Mouse (Mus musculus) intestine, postnatal 0 days (tissue): ENCODE data around the gene Gm6899. TPM values are rescaled to one million over a fixed set of nuclear protein-coding genes. Genes with fewer than 3 reads are reported as not detected.

Experiments used
- ATAC-seq: fragments of 200-750 bp; cut with Nextera tagmentation; 2 replicates; pipeline ENCODE4 v1.8.0; 2017; ENCODE audit warnings: mild to moderate bottlenecking, moderate TSS enrichment, moderate library complexity
- H3K27ac ChIP-seq: fragments of 300-500 bp; sonication (generic); 2 replicates; pipeline ENCODE4 v1.5.1; 2014; ENCODE audit warnings: mild to moderate bottlenecking, low read depth, low read length, moderate library complexity
- H3K27me3 ChIP-seq: fragments of 300-500 bp; sonication (generic); replicated peaks from 2 replicates; pipeline ENCODE4 v1.6.1; 2014; ENCODE audit warnings: low read length, mixed read lengths; ENCODE audit not compliant: control insufficient read depth, insufficient read depth
- H3K36me3 ChIP-seq: fragments of 300-500 bp; sonication (generic); 2 replicates; pipeline ENCODE4 v1.6.1; 2014; ENCODE audit warnings: mild to moderate bottlenecking, moderate library complexity; ENCODE audit not compliant: control insufficient read depth, insufficient read depth
- H3K4me1 ChIP-seq: fragments of 300-500 bp; sonication (generic); replicated peaks from 2 replicates; pipeline ENCODE4 v1.6.1; 2014; ENCODE audit warnings: antibody characterized with exemption, low read length, mixed read lengths; ENCODE audit not compliant: control insufficient read depth, insufficient read depth
- H3K4me2 ChIP-seq: fragments of 300-500 bp; sonication (generic); replicated peaks from 2 replicates; pipeline ENCODE4 v1.6.1; 2014; ENCODE audit warnings: low read depth, mild to moderate bottlenecking, moderate library complexity
- H3K4me3 ChIP-seq: fragments of 300-500 bp; sonication (generic); 2 replicates; pipeline ENCODE4 v1.5.1; 2014; ENCODE audit warnings: low read depth, low read length
- H3K9ac ChIP-seq: fragments of 300-500 bp; sonication (generic); 2 replicates; pipeline ENCODE4 v1.6.1; 2014; ENCODE audit warnings: mild to moderate bottlenecking, low read depth, low read length
- H3K9me3 ChIP-seq: fragments of 300-500 bp; sonication (generic); 2 replicates; pipeline ENCODE4 v1.6.1; 2016; ENCODE audit warnings: mixed run types; ENCODE audit not compliant: control insufficient read depth
- CTCF ChIP-seq: sonication (generic); IDR thresholded peaks from 2 replicates; pipeline ENCODE4 v1.5.1; 2016; ENCODE audit warnings: low read depth, mild to moderate bottlenecking, control low read depth, antibody characterized with exemption, moderate library complexity
- WGBS: fragments of 180-500 bp; shearing (Covaris S2); extraction: QIAGEN DNeasy Blood & Tissue Kit; methylation state at CpG from one replicate; pipeline ENCODE4 v1.1.7; 2014; 5-methylcytosine and 5-hydroxymethylcytosine counted together
- polyA plus RNA-seq: library from polyadenylated mRNA; unstranded; fragments of >200 nt; fragmentation: Nextera tagmentation; extraction: Ambion mirVana; gene quantifications from 2 replicates; pipeline ENCODE4 v1.2.1, GENCODE M21; 2015

The Gm6899 gene
- polyA plus RNA-seq, 1 experiment from 2014 or later: 0.27 TPM

GRCm38 (mm10) chr11:26600692-26601091 is 7.7 kb downstream of the Gm6899 start:
- TF ChIP-seq CTCF: no peak
- H3K27me3 ChIP-seq: no peaks in the 10 kb centered on the region
- 77% methylated on average over 4 of the region's 4 CpGs for WGBS

GRCm38 (mm10) chr11:26601571-26602175 is 8.6 kb downstream of the Gm6899 start:
- no peak for ATAC-seq
- H3K9ac ChIP-seq: no peak overlapping the region
- H3K4me2 ChIP-seq: no peak overlapping the region
- TF ChIP-seq CTCF: no peak
- H3K9me3 ChIP-seq: no peaks in the 10 kb centered on the region
- no peak overlapping the region for H3K27ac ChIP-seq
- no peaks in the 10 kb centered on the region for H3K36me3 ChIP-seq
- H3K4me1 ChIP-seq: no peaks in the 10 kb centered on the region
- no peaks in the 10 kb centered on the region for H3K27me3 ChIP-seq
- WGBS: 86% methylated on average over 2 of the region's 2 CpGs
- H3K4me3 ChIP-seq: no peak overlapping the region

More at GRCm38 (mm10) chr11:26600692-26601091, 7.7 kb downstream of the Gm6899 start:
- no peak for ATAC-seq
- no peak overlapping the region for H3K27ac ChIP-seq
- no peaks in the 10 kb centered on the region for H3K9me3 ChIP-seq
- H3K4me2 ChIP-seq: no peak overlapping the region
- H3K4me1 ChIP-seq: no peaks in the 10 kb centered on the region
- no peak overlapping the region for H3K9ac ChIP-seq
- H3K4me3 ChIP-seq: no peak overlapping the region
- H3K36me3 ChIP-seq: no peaks in the 10 kb centered on the region

- no peaks in the 10 kb centered on the region for H3K4me1 ChIP-seq
- no peaks in the 10 kb centered on the region for H3K27me3 ChIP-seq
- no peak for ATAC-seq
- no peak overlapping the region for H3K4me2 ChIP-seq
- H3K9me3 ChIP-seq: no peaks in the 10 kb centered on the region
- H3K9ac ChIP-seq: no peak overlapping the region
- no peaks in the 10 kb centered on the region for H3K36me3 ChIP-seq
- H3K27ac ChIP-seq: no peak overlapping the region
- TF ChIP-seq CTCF: no peak
- no peak overlapping the region for H3K4me3 ChIP-seq
- 94% methylated on average over 1 of the region's 1 CpGs for WGBS
Measured at GRCm38 (mm10) chr11:26604061-26604655, 11.1 kb downstream of the Gm6899 start.

GRCm38 (mm10) chr11:26608795-26609194 is 15.8 kb downstream of the Gm6899 start:
- no peaks in the 10 kb centered on the region for H3K27me3 ChIP-seq
- H3K4me2 ChIP-seq: no peak overlapping the region
- no peak overlapping the region for H3K9ac ChIP-seq
- H3K9me3 ChIP-seq: no peaks in the 10 kb centered on the region
- ATAC-seq: no peak
- WGBS: 61% methylated on average over 10 of the region's 10 CpGs
- no peaks in the 10 kb centered on the region for H3K4me1 ChIP-seq
- no peak for TF ChIP-seq CTCF
- H3K36me3 ChIP-seq: no peaks in the 10 kb centered on the region
- H3K27ac ChIP-seq: no peak overlapping the region
- H3K4me3 ChIP-seq: no peak overlapping the region

GRCm38 (mm10) chr11:26618475-26619223 is 25.6 kb downstream of the Gm6899 start:
- Histone ChIP-seq H3K4me3 (no peak overlapping the region), H3K4me1 (no peaks in the 10 kb centered on the region), H3K27ac (no peak overlapping the region), H3K36me3 (no peaks in the 10 kb centered on the region), H3K4me2 (no peak overlapping the region), H3K9me3 (no peaks in the 10 kb centered on the region), H3K9ac (no peak overlapping the region), H3K27me3 (no peaks in the 10 kb centered on the region)
- no peak for ATAC-seq
- 85% methylated on average over 2 of the region's 2 CpGs for WGBS
- TF ChIP-seq CTCF: no peak

GRCm38 (mm10) chr11:26622727-26623126 is 29.7 kb downstream of the Gm6899 start:
- H3K9me3 ChIP-seq: no peaks in the 10 kb centered on the region
- no peak overlapping the region for H3K27ac ChIP-seq
- no peak for ATAC-seq
- H3K4me1 ChIP-seq: no peaks in the 10 kb centered on the region
- H3K4me3 ChIP-seq: no peak overlapping the region
- H3K36me3 ChIP-seq: no peaks in the 10 kb centered on the region
- WGBS: 77% methylated on average over 5 of the region's 5 CpGs
- TF ChIP-seq CTCF: no peak
- H3K4me2 ChIP-seq: no peak overlapping the region
- no peaks in the 10 kb centered on the region for H3K27me3 ChIP-seq
- H3K9ac ChIP-seq: no peak overlapping the region
